Mouse (Mus musculus) 3134 (cell line): Measurements from ENCODE around the gene Nat8f4.
A peak's percentile ranks its signal among the peaks of the same experiment; 100 is the strongest.
"Not testable (repeated sequence)": the region's sequence is repeated elsewhere in the genome, so short reads cannot be mapped to it uniquely, and the experiment has no call there.

Experiments
- DNase-seq: peaks from one replicate; pipeline ENCODE4 v3.0.0-alpha.2; 2011; ENCODE audit warnings: low spot score; ENCODE audit not compliant: insufficient read length; ENCODE audit errors: extremely low read depth

The Nat8f4 gene

GRCm38 (mm10) chr6:85904642-85905061 lies at the start of gene Nat8f4:
TSS of gene Nat8f4 (minus strand) at chr6:85904884.
- peak; percentile 15 for DNase-seq

GRCm38 (mm10) chr6:85948549-85948948 lies 43.9 kb upstream of the Nat8f4 start:
- DNase-seq: no peak

GRCm38 (mm10) chr6:85942469-85942868 lies 37.8 kb upstream of the Nat8f4 start:
- DNase-seq: no peak

GRCm38 (mm10) chr6:85938701-85939100 lies 34.0 kb upstream of the Nat8f4 start:
- DNase-seq: no peak

- peak; percentile 88 for DNase-seq
Measured at GRCm38 (mm10) chr6:85936508-85937465, 32.1 kb upstream of the Nat8f4 start.

- DNase-seq: no peak
Measured at GRCm38 (mm10) chr6:85935646-85936045, 31.0 kb upstream of the Nat8f4 start.

- DNase-seq: no peak
Measured at GRCm38 (mm10) chr6:85934047-85934446, 29.4 kb upstream of the Nat8f4 start.

GRCm38 (mm10) chr6:85929312-85929711 lies 24.6 kb upstream of the Nat8f4 start:
- no peak for DNase-seq

GRCm38 (mm10) chr6:85927476-85928464 lies 23.1 kb upstream of the Nat8f4 start:
- DNase-seq: no peak

- no peak for DNase-seq
Measured at GRCm38 (mm10) chr6:85926709-85927108, 22.0 kb upstream of the Nat8f4 start.

- no peak for DNase-seq
Measured at GRCm38 (mm10) chr6:85923643-85924042, 19.0 kb upstream of the Nat8f4 start.

GRCm38 (mm10) chr6:85919401-85919800 lies 14.7 kb upstream of the Nat8f4 start:
- DNase-seq: no peak

- not testable (repeated sequence) for DNase-seq
Measured at GRCm38 (mm10) chr6:85918341-85918740, 13.7 kb upstream of the Nat8f4 start.

GRCm38 (mm10) chr6:85916596-85916995 lies 11.9 kb upstream of the Nat8f4 start:
- no peak for DNase-seq

GRCm38 (mm10) chr6:85915539-85916513 lies 11.1 kb upstream of the Nat8f4 start, which contains the start of gene Nat8f1:
TSS of gene Nat8f1 (minus strand) at chr6:85915687.
- peak; percentile 92 for DNase-seq

GRCm38 (mm10) chr6:85915141-85915538 lies 10.5 kb upstream of the Nat8f4 start:
- DNase-seq: no peak

- DNase-seq: no peak
Measured at GRCm38 (mm10) chr6:85911587-85911986, 6.9 kb upstream of the Nat8f4 start, which contains the start of gene Tprkb. TSS of gene Tprkb (plus strand) at chr6:85911865.

- no peak for DNase-seq
Measured at GRCm38 (mm10) chr6:85909704-85910103, 5.0 kb upstream of the Nat8f4 start.

GRCm38 (mm10) chr6:85908341-85908740 lies 3.7 kb upstream of the Nat8f4 start:
- no peak for DNase-seq

GRCm38 (mm10) chr6:85906911-85907351 lies 2.2 kb upstream of the Nat8f4 start:
- DNase-seq: not testable (repeated sequence)
